Mouse (Mus musculus) adrenal gland, adult 2 months (tissue): Measurements from ENCODE around the gene Chd8. TPM values are rescaled to one million over a fixed set of nuclear protein-coding genes. Genes with fewer than 3 reads are reported as not detected.
A peak's percentile ranks its signal among the peaks of the same experiment; 100 is the strongest.
"Not testable (repeated sequence)": the region's sequence is repeated elsewhere in the genome, so short reads cannot be mapped to it uniquely, and the experiment has no call there.

Experiments used
- DNase-seq: peaks from one replicate; pipeline ENCODE4 v3.0.0; 2021
- long read RNA-seq: library from polyadenylated mRNA; stranded (forward); transcript quantifications from one replicate; pipeline ENCODE4 v2.0.0, GENCODE M21; 2021
- polyA plus RNA-seq: library from polyadenylated mRNA; depleted of rRNA; stranded (reverse); fragments of >200 nt; gene quantifications from 2 replicates; pipeline ENCODE4 v1.2.3, GENCODE M21; 2012; rRNA removed
- total RNA-seq, 2 experiments: library from RNA; stranded (reverse); gene quantifications; 2 replicates each; pipeline ENCODE4 v1.2.3; 2021

Gene Chd8
- total RNA-seq = 10 to 100 TPM; 70.7 to 79.1 TPM
- 21.8 and 26.7 TPM in 2 replicates for polyA plus RNA-seq
- long read RNA-seq, partial matches to known transcripts = 1 of 2 reads
- long read RNA-seq, other reads (novel, unspliced or antisense) = 1 of 2 reads

- peak; percentile 99 for DNase-seq
Observed at GRCm38 (mm10) chr14:52257484-52258213, at the start of gene Chd8. TSS of gene Chd8 (minus strand) at chr14:52257780.

DNA sequence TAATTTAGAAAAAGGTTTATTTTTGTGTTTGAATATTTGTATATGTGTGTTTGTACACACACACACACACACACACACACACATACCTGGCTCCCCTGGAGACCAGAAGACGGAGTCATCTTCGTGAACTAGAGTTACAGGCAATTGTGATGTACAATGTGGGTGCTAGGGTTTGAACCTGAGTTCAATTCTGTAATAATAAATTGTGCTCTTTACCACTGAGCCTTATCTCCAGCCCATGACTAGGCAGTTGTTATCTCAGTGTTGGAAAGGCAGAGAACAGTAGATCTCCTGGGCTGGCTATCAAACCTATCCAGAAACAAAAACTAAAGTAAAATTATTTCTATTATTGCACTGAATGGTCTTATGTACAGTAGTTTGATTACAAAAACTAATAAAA lies 48.5 kb upstream of the Chd8 start:
- no peak for DNase-seq

GRCm38 (mm10) chr14:52304644-52305271 lies 47.2 kb upstream of the Chd8 start, which contains the start of gene Mettl3:
TSS of gene Mettl3 (minus strand) at chr14:52305128.
- peak; percentile 92 for DNase-seq

- not testable (repeated sequence) for DNase-seq
Observed at GRCm38 (mm10) chr14:52303517-52303916, 45.9 kb upstream of the Chd8 start.

DNA sequence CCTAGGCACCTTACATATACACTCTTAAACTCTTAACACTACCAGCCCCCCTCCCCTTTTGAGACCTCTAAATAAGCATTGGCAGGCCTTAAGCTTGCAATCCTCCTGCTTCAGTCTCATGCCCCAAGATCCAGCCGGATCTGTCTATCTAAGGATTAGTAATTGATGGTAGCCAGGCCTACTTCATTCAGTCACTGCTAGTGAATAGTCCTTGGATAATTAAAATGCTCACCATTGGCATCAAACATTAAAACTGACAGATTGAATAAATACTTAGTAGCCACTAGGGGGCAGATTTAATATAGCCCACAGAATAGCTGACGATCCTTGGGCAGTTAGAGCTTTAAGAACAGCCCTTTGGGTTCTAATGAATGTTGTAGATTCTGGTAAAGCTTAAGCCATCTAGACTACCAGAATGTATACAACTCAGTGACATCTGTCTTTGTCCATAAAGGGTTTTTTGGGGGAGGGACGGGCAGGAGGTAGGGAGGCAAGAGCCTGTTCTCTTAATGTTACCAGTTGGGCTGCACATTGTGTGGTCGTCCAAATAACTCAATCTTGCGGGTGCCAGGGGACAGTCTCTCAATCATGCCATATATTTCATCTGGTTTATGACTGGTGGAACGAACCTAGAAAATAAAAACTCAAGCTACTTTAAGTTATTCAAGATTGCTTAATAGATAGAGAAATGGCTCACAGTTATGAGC lies 38.1 kb upstream of the Chd8 start:
- DNase-seq = no peak

DNA sequence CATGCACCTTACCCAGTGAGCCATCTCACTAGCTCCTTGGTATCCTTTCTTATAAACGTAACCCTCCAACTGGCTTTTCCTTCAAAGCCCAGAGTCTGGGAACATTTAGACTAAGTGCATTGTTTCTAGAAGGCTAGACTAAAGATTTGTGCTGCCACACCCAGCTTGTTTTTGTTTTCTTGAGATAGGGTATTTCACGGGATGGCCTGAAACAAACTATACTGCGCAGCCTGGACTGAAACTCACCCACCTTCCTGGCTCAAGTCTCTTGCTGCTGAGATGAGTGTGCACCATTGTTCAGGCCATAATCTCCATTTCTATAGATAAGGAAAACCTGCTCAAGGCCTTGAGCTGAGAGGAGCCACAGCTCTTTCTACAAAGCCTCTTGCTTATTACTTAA lies 26.6 kb upstream of the Chd8 start:
- no peak for DNase-seq

DNA sequence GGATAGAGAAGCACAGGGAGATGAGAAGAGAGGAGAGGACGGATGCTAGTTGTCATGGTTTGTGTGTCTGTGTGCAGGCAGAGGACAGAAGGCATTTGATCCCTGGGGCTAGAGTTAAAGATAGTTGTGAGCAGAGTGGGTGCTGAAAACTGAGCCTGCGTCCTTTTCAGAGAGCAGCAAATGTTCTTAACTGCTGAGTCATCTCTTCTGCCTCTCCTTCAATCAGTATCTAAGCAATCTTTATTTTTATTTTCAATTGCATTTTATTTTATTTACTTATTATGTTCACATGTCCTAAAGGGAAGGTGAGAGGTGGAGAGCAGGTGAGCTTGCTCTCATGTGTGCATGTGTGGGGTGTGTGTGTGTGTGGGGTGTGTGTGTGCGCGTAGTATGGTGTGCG lies 26.0 kb upstream of the Chd8 start:
- DNase-seq = no peak

GRCm38 (mm10) chr14:52279747-52280120 lies 22.2 kb upstream of the Chd8 start:
- DNase-seq = no peak

DNA sequence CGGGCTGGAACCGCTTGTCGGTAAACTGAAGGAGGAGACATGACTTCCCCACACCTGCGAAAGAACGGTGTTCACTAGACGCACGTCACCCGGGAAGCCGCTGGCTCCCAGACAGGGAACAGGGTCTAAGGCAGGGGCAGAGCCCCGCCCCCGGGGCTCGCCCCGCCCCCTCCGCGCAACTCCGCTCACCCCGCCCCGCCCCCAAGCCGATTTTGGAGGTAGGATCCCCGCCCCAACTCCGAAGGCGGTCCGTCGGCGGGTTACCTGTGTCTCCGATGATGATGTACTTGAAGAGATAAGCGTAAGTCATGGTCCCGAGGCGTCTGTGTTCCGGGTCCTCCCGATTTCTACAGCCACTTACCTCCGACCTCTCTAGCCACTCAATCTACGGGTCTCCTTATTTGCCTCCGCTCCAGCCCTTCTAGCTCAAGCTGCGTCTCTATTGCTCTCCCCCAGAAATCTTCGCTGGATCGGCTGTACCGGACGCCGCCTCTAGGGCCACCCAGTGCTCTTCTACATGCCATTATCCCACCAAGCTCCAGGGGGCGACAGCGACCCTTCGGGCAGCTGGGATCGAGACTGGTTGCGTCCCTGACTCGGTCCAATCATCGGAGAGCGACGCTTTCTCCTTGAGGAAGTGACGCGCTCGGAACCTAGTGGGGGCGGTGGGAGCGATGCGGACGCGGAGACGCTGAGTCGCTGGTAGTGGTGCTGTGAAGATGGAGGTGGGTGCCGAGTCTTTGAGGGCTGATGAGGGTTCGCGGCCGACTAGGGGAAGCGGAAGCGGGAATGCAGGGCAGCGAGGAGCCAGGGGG lies 21.6 kb upstream of the Chd8 start, which contains the start of the genes Tox4 and Rab2b:
Gene Tox4, plus strand, starts transcription at position 215 of the 815 bp plus-strand sequence.
Gene Rab2b, minus strand, starts transcription at position 614 of the 815 bp plus-strand sequence.
- DNase-seq = peak; percentile 99

GRCm38 (mm10) chr14:52277210-52277609 lies 19.6 kb upstream of the Chd8 start:
- no peak for DNase-seq

DNA sequence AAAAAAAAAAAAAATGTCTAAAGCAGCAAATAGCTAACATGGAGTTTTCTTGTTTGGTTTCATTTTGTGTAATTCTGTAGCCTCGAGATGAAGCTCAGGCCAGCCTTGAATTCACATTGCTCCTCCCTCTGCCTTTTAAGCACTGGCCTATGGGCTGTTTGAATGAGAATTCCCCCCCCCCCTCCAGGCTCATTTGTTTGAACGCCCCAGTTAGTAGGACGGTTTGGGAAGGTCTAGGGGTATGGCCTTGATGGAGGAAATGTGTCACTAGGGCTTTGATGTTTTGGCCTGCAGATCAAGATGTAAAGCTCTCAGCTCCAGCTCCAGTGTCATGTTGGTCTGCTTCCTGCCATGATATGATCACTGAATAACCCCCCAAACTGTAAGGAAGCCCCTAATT lies 15.2 kb upstream of the Chd8 start:
- DNase-seq = peak; percentile 80

GRCm38 (mm10) chr14:52256311-52257175 lies 1.0 kb downstream of the Chd8 start:
- peak; percentile 35 for DNase-seq

DNA sequence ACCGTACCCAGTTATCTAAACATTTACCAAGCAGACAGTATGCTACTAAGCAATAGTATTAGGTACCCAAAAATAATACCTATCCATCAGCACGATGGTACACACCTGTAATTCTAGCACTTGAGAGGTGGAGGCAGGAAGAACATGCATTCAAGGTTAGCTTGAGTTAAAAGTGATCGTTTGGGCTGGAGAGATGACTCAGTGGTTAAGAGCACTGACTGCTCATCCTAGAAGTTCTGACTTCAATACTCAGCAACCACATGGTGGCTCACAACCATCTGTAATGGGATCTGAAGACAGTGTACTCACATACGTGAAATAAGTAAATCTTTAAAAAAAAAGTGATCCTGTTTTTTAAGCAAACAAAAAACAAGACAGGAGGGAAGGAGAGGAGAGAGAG lies 11.5 kb downstream of the Chd8 start:
- no peak for DNase-seq

DNA sequence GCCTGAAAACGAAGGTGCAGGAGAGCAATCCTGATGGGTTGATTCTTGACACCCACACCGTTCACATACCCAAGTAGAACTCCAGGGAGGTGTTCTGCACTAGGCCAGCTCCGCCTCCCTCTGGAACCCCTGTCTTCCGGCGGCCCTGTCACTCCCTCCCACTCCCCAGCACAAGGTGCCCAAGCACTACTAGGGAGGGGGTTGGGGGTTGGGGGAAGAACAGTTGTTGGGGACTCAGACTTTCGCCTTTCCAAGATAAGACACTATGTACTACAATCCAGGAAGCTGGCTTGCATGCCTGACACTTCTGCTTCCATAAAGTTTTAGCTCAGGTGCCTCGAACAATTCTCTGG lies 12.9 kb downstream of the Chd8 start:
- no peak for DNase-seq

GRCm38 (mm10) chr14:52244041-52244689 lies 13.4 kb downstream of the Chd8 start:
- peak; percentile 99 for DNase-seq

- DNase-seq = no peak
Observed at GRCm38 (mm10) chr14:52236216-52236615, 21.4 kb downstream of the Chd8 start.

DNA sequence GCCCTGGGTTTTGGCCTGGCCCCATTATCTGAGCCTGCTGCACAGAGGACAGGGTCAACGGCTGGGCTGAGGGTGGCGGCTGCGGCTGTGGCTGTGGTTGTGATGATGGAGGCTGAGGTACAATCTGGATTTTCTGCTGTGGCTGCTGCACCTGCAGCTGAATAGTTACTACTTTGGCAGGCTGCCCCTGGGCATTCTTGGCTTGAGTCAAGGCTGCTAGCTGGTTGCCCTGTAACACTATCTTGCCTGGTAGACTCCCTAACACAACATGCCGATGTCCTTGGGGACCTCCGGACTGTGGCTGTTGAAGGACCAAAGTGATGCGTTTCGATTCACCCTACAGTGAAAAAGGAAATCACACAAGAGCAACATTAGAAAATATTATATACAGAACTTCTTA lies 22.4 kb downstream of the Chd8 start:
- peak; percentile 80 for DNase-seq

- DNase-seq = no peak
Observed at GRCm38 (mm10) chr14:52232249-52232648, 25.3 kb downstream of the Chd8 start.

- DNase-seq = no peak
Observed at GRCm38 (mm10) chr14:52225972-52226371, 31.6 kb downstream of the Chd8 start.

DNA sequence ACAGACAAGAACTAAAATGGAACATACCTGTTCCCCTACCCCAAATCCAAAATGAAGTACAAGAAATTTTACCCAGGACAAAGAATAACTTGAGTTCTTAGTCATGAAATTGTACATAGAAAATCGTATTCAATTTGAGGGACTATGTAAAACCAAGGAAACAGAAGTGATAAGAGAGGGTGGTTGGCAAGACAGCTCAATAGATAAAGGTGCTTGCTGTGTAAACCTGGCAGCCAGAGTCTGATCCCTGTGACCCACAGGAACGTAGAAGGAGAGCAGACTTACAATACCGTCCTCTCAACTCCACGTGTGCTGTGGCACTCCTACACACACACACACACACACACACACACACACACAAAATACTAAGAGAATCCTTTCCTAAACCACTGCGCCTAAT lies 40.3 kb downstream of the Chd8 start:
- DNase-seq = no peak
